Mouse (Mus musculus): ENCODE results near the gene Lztr1. TPM values are rescaled to one million over a fixed set of nuclear protein-coding genes. Genes with fewer than 3 reads are reported as not detected.

Gene Lztr1
- polyA plus RNA-seq, 1 experiment = 38.0 TPM

GRCm38 (mm10) chr16:17559396-17560027 is 51.0 kb downstream of the Lztr1 start:
- Histone ChIP-seq H3K27ac (replicated peaks; ENCODE audit: low read depth, low read length) (no peak overlapping the region), H3K4me3 (ENCODE audit: insufficient read depth, low read depth, low read length) (no peak overlapping the region), H3K4me1 (ENCODE audit: control insufficient read depth, insufficient read depth, insufficient read length, low read length) (no peaks in the 10 kb centered on the region)

DNA sequence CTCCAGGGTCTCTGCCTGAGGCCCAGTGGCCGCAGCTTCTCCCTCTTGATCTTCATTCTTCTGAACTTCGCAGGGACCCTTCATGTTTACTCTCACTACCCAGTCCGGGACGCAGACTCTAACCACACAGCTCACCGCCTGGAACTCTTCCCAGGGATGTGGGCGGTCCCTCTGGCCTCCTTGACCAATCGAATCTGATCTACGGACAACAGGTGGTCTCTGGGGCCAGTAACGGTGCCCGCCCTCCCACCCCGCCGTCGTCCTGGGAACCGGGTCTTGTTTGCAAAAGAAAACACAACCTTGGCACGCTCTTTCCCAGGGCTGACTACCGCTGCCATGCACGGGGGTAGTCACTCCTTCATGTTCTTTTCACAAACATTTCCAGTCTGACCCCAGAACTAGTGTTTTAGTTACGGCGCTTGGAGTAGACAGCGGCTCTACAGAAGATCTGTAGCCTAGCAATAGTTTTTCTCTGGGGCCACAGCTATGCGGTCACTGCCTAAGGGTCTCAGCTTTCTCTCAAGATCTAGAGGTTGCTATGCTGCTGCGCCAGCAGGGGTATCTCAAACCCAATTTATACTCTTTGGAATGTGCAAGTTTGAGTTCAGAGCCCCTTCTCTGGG is 52.8 kb downstream of the Lztr1 start, which contains the start of gene Lrrc74b:
Gene Lrrc74b (minus strand): TSS at position 120 of the 623 bp plus-strand sequence.
- Histone ChIP-seq H3K4me1 (ENCODE audit: control insufficient read depth, insufficient read depth, insufficient read length, low read length) (no peaks in the 10 kb centered on the region), H3K27ac (replicated peaks; ENCODE audit: low read depth, low read length) (no peak within 1 kb of the TSS), H3K4me3 (ENCODE audit: insufficient read depth, low read depth, low read length) (peak within 1 kb of the TSS; percentile 59)

- Histone ChIP-seq H3K4me3 (ENCODE audit: insufficient read depth, low read depth, low read length) (peak within 1 kb of the TSS; percentile 59), H3K4me1 (ENCODE audit: control insufficient read depth, insufficient read depth, insufficient read length, low read length) (no peaks in the 10 kb centered on the region), H3K27ac (replicated peaks; ENCODE audit: low read depth, low read length) (no peak within 1 kb of the TSS)
These were observed 53.3 kb downstream of the Lztr1 start, which contains the start of gene P2rx6 for GRCm38 (mm10) chr16:17561751-17562208. Gene P2rx6 (plus strand): TSS chr16:17561885.

GRCm38 (mm10) chr16:17563580-17563979 is 55.1 kb downstream of the Lztr1 start:
- no peak overlapping the region for H3K4me3 ChIP-seq (ENCODE audit: insufficient read depth, low read depth, low read length)
- no peak overlapping the region for H3K27ac ChIP-seq (replicated peaks; ENCODE audit: low read depth, low read length)
- no peaks in the 10 kb centered on the region for H3K4me1 ChIP-seq (ENCODE audit: control insufficient read depth, insufficient read depth, insufficient read length, low read length)

DNA sequence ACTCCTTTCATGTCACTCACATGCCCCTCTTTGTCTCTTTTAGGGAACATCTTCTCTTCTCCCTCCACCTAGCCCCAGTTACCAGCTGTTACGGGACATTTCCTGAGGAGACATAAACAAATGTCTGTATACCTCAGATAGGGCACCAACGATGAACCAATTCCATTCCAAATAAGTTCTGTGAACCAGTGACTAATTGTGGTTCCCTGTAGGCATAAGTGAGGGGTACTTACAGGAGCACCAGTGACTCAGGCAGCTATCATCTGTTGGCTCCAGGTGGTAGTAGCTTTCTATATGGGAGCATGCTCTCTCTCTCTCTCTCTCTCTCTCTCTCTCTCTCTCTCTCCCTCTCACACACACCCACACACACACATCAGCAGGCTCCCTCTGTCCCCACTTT is 55.7 kb downstream of the Lztr1 start:
- H3K4me3 ChIP-seq (ENCODE audit: insufficient read depth, low read depth, low read length) = no peak overlapping the region
- no peak overlapping the region for H3K27ac ChIP-seq (replicated peaks; ENCODE audit: low read depth, low read length)
- no peaks in the 10 kb centered on the region for H3K4me1 ChIP-seq (ENCODE audit: control insufficient read depth, insufficient read depth, insufficient read length, low read length)

DNA sequence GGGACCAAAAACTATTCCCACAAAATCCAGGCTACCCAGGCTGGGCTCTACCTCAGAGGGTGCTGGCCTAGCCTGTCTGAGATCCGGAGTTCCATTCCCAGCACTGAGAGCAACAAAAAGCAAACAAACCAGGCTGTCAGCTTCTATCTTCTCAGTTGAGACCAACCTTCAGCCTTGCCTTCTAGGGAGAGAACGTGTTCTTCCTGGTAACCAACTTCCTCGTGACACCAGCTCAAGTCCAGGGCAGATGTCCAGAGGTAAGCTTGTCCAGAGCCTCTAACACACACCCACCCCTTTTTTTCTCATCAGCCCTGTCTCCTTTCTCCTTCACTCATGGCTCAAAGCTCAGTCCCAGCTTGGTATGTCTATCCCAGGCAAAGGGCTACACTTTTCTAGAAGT is 56.3 kb downstream of the Lztr1 start:
- Histone ChIP-seq H3K4me1 (ENCODE audit: control insufficient read depth, insufficient read depth, insufficient read length, low read length) (no peaks in the 10 kb centered on the region), H3K4me3 (ENCODE audit: insufficient read depth, low read depth, low read length) (no peak overlapping the region), H3K27ac (replicated peaks; ENCODE audit: low read depth, low read length) (no peak overlapping the region)

DNA sequence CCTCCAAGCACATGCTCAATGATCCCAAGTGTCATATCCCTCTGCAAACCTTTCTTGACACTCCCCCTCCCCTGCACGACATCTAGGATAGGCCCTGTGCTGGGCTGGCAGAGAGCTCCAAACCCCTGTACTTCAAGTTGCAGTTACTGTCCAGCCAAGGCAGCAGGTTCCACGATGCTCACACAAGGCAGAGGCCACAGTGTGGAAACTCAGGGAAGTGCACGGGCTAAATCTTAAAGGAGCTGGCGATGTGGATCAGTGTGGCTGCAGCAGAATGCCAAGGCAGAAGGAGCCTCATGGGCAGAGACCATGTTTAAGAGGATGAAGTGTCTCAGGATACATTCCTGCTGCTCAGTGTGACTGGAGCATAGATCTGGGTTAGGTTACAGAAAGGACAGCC is 57.7 kb downstream of the Lztr1 start:
- Histone ChIP-seq H3K4me3 (ENCODE audit: insufficient read depth, low read depth, low read length) (no peak overlapping the region), H3K27ac (replicated peaks; ENCODE audit: low read depth, low read length) (no peak overlapping the region), H3K4me1 (ENCODE audit: control insufficient read depth, insufficient read depth, insufficient read length, low read length) (no peaks in the 10 kb centered on the region)

Other genes starting within 250 kb of the Lztr1 start
- not detected in 2 replicates for gene Tmem191c, start 232.6 kb upstream of the Lztr1 start, polyA plus RNA-seq (2012; ENCODE audit: insufficient read depth, insufficient read length, missing spikeins)
- gene Serpind1, start 177.3 kb upstream of the Lztr1 start, polyA plus RNA-seq (2012; ENCODE audit: insufficient read depth, insufficient read length, missing spikeins) = not detected in 2 replicates
- gene Snap29, start 102.7 kb upstream of the Lztr1 start, polyA plus RNA-seq (2012; ENCODE audit: insufficient read depth, insufficient read length, missing spikeins) = 18.4 and 24.4 TPM in 2 replicates
- 76.2 and 77.2 TPM in 2 replicates for gene Pi4ka, start 102.4 kb upstream of the Lztr1 start, polyA plus RNA-seq (2012; ENCODE audit: insufficient read depth, insufficient read length, missing spikeins)
- gene Crkl, start 56.7 kb upstream of the Lztr1 start, polyA plus RNA-seq (2012; ENCODE audit: insufficient read depth, insufficient read length, missing spikeins) = 9.2 and 13.9 TPM in 2 replicates
- gene Aifm3, start 19.1 kb upstream of the Lztr1 start, polyA plus RNA-seq (2012; ENCODE audit: insufficient read depth, insufficient read length, missing spikeins) = not detected in 2 replicates
- 19.5 and 21.9 TPM in 2 replicates for gene Thap7, start 22.4 kb downstream of the Lztr1 start, polyA plus RNA-seq (2012; ENCODE audit: insufficient read depth, insufficient read length, missing spikeins)
- gene Lrrc74b, start 52.6 kb downstream of the Lztr1 start, polyA plus RNA-seq (2012; ENCODE audit: insufficient read depth, insufficient read length, missing spikeins) = 0.91 TPM in 1 of 2 replicates, not detected in the other
- gene P2rx6, start 53.2 kb downstream of the Lztr1 start, polyA plus RNA-seq (2012; ENCODE audit: insufficient read depth, insufficient read length, missing spikeins) = 4.6 and 7.6 TPM in 2 replicates
- gene Slc7a4, start 74.5 kb downstream of the Lztr1 start, polyA plus RNA-seq (2012; ENCODE audit: insufficient read depth, insufficient read length, missing spikeins) = 1.5 TPM in 1 of 2 replicates, not detected in the other
- 10.9 and 20.6 TPM in 2 replicates for gene Smpd4, start 110.7 kb downstream of the Lztr1 start, polyA plus RNA-seq (2012; ENCODE audit: insufficient read depth, insufficient read length, missing spikeins)
- not detected in 2 replicates for gene Ccdc74a, start 137.8 kb downstream of the Lztr1 start, polyA plus RNA-seq (2012; ENCODE audit: insufficient read depth, insufficient read length, missing spikeins)
- gene Med15, start 224.2 kb downstream of the Lztr1 start, polyA plus RNA-seq (2012; ENCODE audit: insufficient read depth, insufficient read length, missing spikeins) = 14.7 and 16.2 TPM in 2 replicates